Mouse (Mus musculus): Measurements from ENCODE around the gene Tut1. TPM values are rescaled to one million over a fixed set of nuclear protein-coding genes. Genes with fewer than 3 reads are reported as not detected.
A peak's percentile ranks its signal among the peaks of the same experiment; 100 is the strongest.

The Tut1 gene
- total RNA-seq, 2 experiments from 2014 or later, result 21.4 to 22.4 TPM

- no peak for TF ChIP-seq CTCF (IDR thresholded peaks at IDR 0.05)
Measured at GRCm38 (mm10) chr19:8928689-8929223, 24.9 kb upstream of the Tut1 start.

DNA sequence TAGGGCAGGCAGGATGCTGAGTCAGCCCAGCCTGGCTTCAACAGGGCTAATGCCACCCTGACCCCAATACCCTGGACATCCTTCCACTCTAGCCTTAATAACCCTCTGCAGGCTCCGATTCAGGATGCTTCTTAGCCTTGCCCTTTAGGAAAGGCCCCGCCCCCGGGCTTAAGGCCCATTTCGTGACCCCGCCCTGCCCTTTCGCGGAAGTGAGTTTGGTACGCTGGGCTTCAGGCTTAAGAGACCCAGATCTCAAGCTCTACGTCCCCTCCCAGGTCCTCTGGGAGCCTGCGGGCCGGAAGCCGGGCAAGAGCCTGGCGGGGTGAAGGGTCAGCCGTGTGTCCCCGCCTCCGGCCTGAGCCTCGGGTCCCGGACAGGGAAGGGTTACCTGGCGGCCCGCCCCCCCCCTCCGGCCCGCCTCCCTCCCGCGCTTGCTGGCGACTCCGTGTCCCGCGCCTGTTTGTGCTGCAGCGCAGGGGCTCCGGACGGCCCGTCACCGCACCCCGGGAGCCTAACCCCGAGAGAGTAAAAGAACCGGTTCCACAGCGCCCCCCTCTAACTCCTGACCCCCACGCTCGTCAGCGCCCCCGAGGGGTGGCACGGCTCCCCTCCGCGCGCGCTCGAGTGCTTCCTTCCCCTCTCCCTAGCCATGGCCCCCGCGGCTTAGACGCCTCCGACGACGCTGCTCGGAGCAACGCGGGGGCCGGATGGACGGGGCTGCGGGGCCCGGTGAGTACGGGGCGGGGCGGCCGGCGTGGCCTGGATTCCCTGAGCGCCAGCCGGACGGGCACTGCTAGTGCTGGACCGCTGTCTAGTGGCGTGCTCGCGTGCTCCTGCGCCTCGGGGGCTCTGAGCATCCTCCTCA lies 24.2 kb upstream of the Tut1 start, which contains the start of the genes Rom1 and Eml3:
Rom1 (minus strand) TSS at position 133 of the 865 bp plus-strand sequence.
Eml3 (plus strand) TSS at position 329 of the 865 bp plus-strand sequence.
- peak within 1 kb of the TSS; percentile 73 for H3K27ac ChIP-seq
- intact Hi-C loops (cut with DNase I), result no loop called here

More at GRCm38 (mm10) chr19:8928689-8929223, 24.9 kb upstream of the Tut1 start:
- Histone ChIP-seq H3K27ac (peak overlapping the region; percentile 73), H3K4me3 (peak overlapping the region; percentile 49)
- intact Hi-C loops (cut with DNase I), result no loop called here
- no peak for DNase-seq (ENCODE audit: extremely low spot score in 1 of 2, low spot score in 2 of 2)

DNA sequence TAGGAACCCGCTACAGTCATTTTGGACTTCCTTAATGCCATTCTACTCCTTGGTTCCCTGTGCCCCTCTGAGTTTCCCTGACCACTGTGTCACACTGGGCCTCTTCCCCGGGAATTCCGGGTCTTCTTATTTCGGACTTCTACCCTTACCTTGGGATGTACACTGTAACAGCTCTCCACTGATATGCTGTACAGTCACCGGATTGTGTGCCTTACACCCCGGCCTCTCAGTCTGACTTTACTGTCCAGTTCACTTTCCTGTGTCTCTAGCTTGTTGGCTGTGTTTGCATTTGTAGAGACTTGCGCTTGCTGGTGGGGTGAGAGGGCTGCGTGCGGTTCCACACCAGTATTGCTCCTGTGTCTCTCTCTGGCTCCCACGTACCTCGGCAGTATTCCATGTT lies 23.5 kb upstream of the Tut1 start:
- peak overlapping the region; percentile 73 for H3K27ac ChIP-seq
- H3K4me3 ChIP-seq, result peak overlapping the region; percentile 49
- no peak for DNase-seq (ENCODE audit: extremely low spot score in 1 of 2, low spot score in 2 of 2)
- intact Hi-C loops (cut with DNase I), result no loop called here
- no peak for TF ChIP-seq CTCF (IDR thresholded peaks at IDR 0.05)

More for the DNA sequence above, 24.2 kb upstream of the Tut1 start, which contains the start of the genes Rom1 and Eml3:
- peak; percentile 33 for TF ChIP-seq CTCF (IDR thresholded peaks at IDR 0.05)
- peak; percentile 55 to 61 for DNase-seq (ENCODE audit: extremely low spot score in 1 of 2, low spot score in 2 of 2)
- H3K4me3 ChIP-seq, result peak within 1 kb of the TSS; percentile 49

- no peak overlapping the region for H3K4me3 ChIP-seq
- no peak for TF ChIP-seq CTCF (IDR thresholded peaks at IDR 0.05)
- intact Hi-C loops (cut with DNase I), result no loop called here
- H3K27ac ChIP-seq, result no peak overlapping the region
- DNase-seq (ENCODE audit: extremely low spot score in 1 of 2, low spot score in 2 of 2), result no peak
Measured at GRCm38 (mm10) chr19:8930771-8931170, 22.9 kb upstream of the Tut1 start.

GRCm38 (mm10) chr19:8936736-8937135 lies 16.9 kb upstream of the Tut1 start:
- Histone ChIP-seq H3K4me3 (no peak overlapping the region), H3K27ac (no peak overlapping the region)
- DNase-seq (ENCODE audit: extremely low spot score in 1 of 2, low spot score in 2 of 2), result no peak
- intact Hi-C loops (cut with DNase I), result no loop called here
- TF ChIP-seq CTCF (IDR thresholded peaks at IDR 0.05), result no peak

- no peak for TF ChIP-seq CTCF (IDR thresholded peaks at IDR 0.05)
- intact Hi-C loops (cut with DNase I), result loop anchor here (5.0 kb wide), 1 partner anchor 98 kb away; no protein-coding TSS in a partner anchor
- H3K27ac ChIP-seq, result no peak overlapping the region
- no peak for DNase-seq (ENCODE audit: extremely low spot score in 1 of 2, low spot score in 2 of 2)
- H3K4me3 ChIP-seq, result no peak overlapping the region
Measured at GRCm38 (mm10) chr19:8940526-8941133, 13.0 kb upstream of the Tut1 start.

GRCm38 (mm10) chr19:8941136-8941514 lies 12.5 kb upstream of the Tut1 start:
- peak overlapping the region; percentile 76 for H3K4me3 ChIP-seq
- TF ChIP-seq CTCF (IDR thresholded peaks at IDR 0.05), result no peak
- no peak for DNase-seq (ENCODE audit: extremely low spot score in 1 of 2, low spot score in 2 of 2)
- intact Hi-C loops (cut with DNase I), result loop anchor here (5.0 kb wide), 1 partner anchor 99 kb away; no protein-coding TSS in a partner anchor
- peak overlapping the region; percentile 7 for H3K27ac ChIP-seq

DNA sequence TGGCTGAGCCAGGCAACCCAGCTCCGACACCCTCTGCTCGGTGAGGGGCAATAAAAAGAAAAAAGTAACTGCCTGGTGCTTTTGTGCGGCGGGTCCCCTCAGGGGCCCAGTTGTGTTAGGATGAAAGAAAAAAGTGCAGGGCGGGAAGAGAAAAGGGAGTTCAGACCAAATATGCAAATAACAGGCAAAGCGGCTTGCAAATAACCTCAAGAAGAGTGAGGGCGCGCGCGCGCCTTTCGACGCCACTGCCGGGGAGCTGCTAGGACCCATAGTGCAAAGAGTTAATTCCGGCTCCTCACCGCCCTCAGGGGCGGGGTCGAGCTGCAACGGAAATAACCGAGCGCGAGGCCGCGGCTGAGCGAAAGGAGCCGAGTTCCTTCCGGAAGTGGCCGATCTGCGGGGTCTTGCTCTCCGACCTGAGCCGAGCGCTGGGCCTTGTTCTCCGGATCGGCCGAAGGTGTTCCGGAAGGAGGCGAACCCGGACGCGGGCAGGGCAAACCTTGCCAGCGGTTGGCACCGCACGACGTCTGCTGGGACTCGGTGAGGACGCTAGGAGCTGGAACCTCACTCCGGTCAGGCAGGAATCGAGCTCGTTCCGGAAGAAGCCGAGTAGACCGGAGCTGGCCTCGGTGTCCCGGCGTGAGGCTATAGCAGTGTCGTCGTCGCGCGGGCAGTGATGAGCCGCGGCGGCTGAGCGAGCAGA lies 12.0 kb upstream of the Tut1 start, which contains the start of gene Mta2:
Mta2 (plus strand) TSS at position 361 of the 703 bp plus-strand sequence.
- H3K4me3 ChIP-seq, result peak within 1 kb of the TSS; percentile 76
- intact Hi-C loops (cut with DNase I), result loop anchor here (5.0 kb wide), 1 partner anchor 99 kb away; no protein-coding TSS in a partner anchor
- DNase-seq (ENCODE audit: extremely low spot score in 1 of 2, low spot score in 2 of 2), result peak; percentile 92 to 94
- TF ChIP-seq CTCF (IDR thresholded peaks at IDR 0.05), result no peak; the same call in 1 of the 2 replicates
- H3K27ac ChIP-seq, result peak within 1 kb of the TSS; percentile 93

GRCm38 (mm10) chr19:8942276-8942964 lies 11.2 kb upstream of the Tut1 start:
- Histone ChIP-seq H3K4me3 (peak overlapping the region; percentile 76), H3K27ac (peak overlapping the region; percentile 93)
- no peak for TF ChIP-seq CTCF (IDR thresholded peaks at IDR 0.05)
- intact Hi-C loops (cut with DNase I), result loop anchor here (5.0 kb wide), 1 partner anchor 100 kb away; no protein-coding TSS in a partner anchor
- DNase-seq (ENCODE audit: extremely low spot score in 1 of 2, low spot score in 2 of 2), result peak in 1 of 2 experiments; percentile 59

- TF ChIP-seq CTCF (IDR thresholded peaks at IDR 0.05), result no peak
- Histone ChIP-seq H3K4me3 (peak overlapping the region; percentile 76), H3K27ac (no peak overlapping the region)
- intact Hi-C loops (cut with DNase I), result loop anchor here (1.0 to 5.0 kb wide), 2 partner anchors 9 to 101 kb away; no protein-coding TSS in a partner anchor
- no peak for DNase-seq (ENCODE audit: extremely low spot score in 1 of 2, low spot score in 2 of 2)
Measured at GRCm38 (mm10) chr19:8943047-8943446, 10.6 kb upstream of the Tut1 start.

Measured in left cerebral cortex, adult 2 months (tissue).